Mouse (Mus musculus) embryo, embryonic 11.5 days (tissue): ENCODE results near the gene Kcnj16.

ENCODE experiments used
- DNase-seq: peaks from one replicate; pipeline ENCODE4 v3.0.0-alpha.2; 2012; ENCODE audit warnings: low read depth, low spot score

The Kcnj16 gene

DNA sequence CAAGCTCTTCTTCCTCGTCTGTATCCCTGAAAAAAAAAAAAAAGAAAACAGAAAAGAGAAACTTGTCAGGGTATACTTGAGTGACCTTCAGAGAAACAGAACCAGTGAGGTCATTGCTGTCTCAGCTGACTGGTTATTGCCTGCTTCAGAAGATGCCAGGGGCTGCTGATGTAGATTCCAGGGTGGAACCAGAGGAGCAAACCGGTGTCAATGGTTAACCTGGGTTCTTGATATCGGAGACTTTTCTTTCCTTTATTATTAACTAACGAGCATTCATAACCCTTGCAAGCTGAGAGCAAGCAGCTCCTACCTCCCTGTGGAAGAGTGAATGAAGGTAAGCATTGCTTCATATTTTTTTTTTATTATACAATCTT, at the start of gene Kcnj16:
TSS of gene Kcnj16 (plus strand) at position 272 of the 374 bp plus-strand sequence.
- DNase-seq, result no peak

DNA sequence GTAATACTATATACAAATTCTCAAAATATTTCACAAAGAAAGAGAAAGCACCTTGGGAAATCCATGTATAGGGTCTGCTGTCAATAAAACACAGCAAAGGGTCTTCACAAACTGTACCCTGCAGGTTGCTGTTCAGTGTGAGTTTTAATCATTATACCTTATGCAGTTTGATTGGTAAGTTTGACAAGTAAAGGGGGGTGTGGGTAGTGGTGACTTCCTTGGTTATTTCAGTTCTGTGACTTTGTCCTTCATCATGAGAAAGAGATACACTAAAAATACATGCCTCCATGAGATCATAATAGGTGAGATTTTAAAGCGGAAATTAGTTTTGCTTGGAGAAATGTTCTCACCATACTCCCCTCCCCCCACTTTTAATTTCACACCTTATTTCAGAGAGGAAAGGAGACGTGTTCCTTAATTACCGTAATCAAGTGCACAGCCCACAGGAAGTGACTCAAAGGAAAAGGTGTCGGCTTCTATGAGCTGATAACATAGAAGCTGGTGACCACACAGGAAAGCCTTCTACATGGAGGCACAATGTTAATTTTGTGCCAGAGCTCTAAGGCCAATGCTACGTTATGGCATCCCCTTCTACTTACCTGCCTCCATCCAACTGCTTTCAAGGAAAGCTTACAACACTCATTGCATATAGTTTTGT, 48.9 kb upstream of the Kcnj16 start:
- no peak for DNase-seq

DNA sequence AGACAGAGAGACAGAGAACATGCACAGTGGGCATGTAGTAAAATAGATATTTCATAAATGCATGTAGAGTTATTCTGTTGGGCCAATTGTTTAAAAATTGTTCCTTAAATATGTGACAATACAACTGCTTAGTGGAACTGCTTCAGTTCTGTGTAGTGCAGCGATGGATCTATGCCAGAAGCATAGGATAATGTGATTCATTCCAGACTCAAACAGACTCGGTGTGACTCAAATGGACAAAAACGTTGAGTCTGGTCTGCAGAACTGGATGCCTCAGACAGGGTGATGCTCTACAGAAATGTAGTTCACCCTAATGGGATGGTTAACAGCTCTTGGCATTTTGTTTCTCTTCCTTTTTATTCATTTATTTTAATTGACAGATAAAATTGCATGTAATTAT, 32.1 kb upstream of the Kcnj16 start:
- DNase-seq, result no peak

DNA sequence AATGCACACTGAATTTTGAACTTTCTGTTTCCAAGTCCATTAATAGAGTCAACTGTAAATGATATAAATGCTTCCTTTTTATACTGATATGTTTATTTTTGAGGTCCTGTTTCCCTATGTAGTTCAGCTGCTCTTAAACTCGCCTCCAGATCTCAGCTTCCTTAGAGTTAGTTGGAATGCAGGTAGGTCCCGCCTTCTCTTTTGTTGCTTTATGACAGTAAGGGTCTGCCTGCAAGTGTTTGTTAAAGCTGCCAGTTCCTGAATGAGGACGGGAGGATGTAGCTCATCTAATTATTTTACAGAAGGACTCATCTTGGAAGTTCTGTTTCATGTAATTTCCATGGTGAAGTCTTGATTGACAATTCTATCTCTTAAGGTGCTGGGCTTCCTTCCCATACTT, 25.6 kb upstream of the Kcnj16 start:
- no peak for DNase-seq

DNA sequence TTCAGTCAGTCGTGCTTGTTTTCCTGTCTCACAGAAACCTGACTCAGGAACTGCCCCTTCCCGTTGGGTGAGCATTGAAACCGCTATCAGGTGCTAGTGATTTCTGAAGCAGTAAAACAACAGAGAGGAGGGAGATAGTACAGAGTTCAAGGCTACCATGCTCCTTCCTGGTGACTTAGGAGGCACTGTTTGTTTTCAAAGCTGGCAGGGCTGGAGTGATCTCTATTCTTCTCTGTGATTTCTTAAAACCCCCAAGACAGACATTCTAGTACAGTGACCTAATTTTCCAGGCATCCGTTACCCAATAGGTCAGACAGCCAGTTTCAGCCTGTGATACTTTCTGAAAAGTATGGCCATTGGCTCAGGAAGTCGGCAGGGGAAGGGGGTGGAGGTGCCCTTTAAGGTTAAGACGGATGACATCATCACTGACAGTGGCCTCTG, 25.1 kb upstream of the Kcnj16 start:
- DNase-seq, result no peak

- no peak for DNase-seq
Observed at GRCm38 (mm10) chr11:110956665-110957064, 11.2 kb upstream of the Kcnj16 start.

- DNase-seq, result no peak
Observed at GRCm38 (mm10) chr11:110961592-110962021, 6.2 kb upstream of the Kcnj16 start.

- no peak for DNase-seq
Observed at GRCm38 (mm10) chr11:110967019-110967761, 643 bp upstream of the Kcnj16 start.

DNA sequence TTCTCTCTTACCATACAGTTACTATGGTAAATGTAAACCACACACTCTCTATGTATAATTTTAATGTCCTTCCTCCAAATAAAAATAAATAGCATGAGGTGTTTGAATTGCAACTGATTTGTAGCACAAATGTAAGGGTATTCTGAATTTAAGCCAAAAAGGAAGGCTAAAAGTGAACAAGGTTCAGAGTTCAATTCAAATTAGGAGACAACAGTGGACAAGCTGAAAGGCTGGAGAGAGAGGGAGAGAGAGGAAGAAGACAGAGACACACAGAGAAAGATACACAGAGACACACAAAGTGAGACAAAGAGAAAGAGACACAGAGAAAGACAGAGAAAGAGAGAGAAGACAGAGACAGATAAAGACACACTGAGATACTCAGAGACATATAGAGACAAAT, 1.1 kb downstream of the Kcnj16 start:
- no peak for DNase-seq

GRCm38 (mm10) chr11:110985508-110985907, 17.7 kb downstream of the Kcnj16 start:
- no peak for DNase-seq

- no peak for DNase-seq
Observed at GRCm38 (mm10) chr11:110985949-110986348, 18.1 kb downstream of the Kcnj16 start.

DNA sequence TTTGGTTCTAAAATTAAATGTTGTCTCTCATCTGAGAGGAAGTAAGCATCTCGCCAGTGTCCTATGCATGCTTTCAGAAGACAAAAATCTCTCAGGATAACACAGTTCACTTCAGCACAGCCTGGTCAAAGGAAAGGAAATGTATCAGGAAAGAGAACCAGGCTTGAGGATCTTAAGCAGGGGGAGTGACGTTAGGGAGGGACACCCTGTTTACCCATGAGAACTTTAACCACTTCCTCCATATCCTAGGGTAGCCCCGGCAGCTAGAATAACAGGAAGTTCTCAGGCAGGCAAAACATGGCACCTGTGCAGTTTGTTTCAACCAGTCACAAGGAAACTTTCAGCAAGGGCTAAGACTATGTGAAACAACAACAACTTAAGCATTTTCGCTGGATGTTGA, 25.8 kb downstream of the Kcnj16 start:
- DNase-seq, result no peak

DNA sequence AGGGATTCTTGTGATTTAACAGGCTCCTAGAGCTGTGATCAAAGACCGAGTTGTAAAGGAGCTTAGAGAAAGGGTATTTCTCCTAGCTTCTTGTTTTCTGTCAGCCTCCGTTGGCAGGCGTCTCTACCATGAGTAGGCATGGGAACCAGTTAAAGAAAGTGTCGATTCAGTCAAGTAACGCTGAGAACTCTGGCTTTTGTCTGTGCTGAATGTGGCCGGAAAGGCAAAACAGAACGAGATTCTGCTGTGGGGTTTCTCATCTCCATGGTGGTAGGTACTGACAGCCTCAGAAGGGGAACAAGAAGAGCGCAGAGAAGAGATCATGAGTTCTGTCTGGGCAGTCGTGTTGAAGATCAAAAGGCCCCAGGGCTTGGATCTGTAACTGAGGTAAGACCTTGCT, 29.4 kb downstream of the Kcnj16 start:
- DNase-seq, result no peak

DNA sequence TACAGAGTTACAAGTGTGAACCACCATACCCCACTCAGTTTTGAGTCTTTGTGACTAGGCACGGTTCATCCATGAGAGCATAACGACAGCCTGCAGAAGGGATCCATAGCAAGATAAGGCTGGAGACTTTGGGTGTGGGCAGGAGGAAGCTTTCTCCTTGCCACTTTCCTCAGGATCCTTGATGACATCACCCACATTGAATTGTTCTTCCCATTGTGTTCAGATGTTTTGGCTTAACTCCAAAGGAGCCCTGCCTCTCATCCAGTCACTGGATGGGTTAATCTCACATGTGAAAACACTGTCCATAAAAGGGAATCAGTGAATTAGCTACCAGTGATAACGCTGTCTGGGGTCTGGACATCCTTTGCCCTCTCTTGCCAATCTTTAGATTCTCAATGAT, 37.3 kb downstream of the Kcnj16 start:
- DNase-seq, result no peak

GRCm38 (mm10) chr11:111009471-111009870, 41.6 kb downstream of the Kcnj16 start:
- DNase-seq, result peak; percentile 22

DNA sequence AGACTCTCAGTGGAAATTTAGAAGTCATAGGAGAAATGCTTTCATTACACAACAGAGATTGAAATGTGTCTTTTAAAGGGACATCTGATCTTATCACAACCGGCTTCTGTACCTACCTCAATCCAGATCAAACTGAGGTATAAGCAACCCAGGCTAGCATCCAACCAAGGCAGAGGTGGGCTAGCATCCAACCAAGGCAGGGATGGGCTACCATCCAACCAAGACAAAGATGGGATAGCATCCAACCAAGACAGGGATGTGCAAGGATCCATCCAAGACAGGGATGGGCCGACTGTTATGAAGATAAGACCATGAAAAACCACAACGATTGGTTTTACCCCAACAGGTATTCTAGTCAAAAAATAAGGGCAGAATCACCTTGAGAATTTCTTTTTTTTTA, 48.4 kb downstream of the Kcnj16 start:
- DNase-seq, result no peak

DNA sequence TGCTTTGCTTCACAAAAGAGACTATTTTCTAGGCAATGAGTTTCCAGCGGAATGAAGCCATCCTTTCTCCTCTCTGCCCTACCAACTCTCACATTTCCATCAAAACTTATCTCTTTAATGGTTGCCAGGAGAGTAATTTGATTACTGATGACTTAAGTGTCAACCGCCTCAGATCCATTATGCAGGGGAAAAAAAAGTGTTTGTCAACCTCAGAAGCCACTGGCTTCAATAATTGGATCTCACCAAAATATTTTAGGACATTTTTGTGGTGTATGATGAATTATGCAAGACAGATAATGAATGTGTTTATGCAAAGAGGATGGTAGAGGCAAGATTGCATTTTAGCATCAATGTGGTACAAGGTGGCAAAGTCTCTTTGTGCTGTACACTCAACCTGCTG, 52.4 kb downstream of the Kcnj16 start:
- DNase-seq, result no peak

- no peak for DNase-seq
Observed at GRCm38 (mm10) chr11:111022681-111023281, 54.9 kb downstream of the Kcnj16 start.

DNA sequence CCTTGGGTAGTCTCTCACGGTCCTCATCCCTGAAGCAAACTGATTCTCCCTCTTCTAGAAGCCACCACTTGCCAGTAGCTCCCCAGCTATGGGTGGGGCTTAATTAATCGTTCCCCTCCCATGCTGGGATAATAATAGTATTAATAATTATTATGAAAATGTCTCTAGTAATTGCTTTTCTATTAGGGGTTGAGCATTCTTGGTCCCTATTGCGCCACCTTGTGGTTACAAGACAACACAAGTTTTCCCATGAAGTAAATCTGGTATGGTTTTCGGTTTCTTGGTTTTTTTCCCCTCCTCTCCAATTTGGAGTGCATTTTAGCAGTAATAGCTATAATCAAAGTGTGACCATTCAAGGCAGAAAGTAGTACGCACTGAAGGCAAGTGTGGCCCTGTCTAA, 74.3 kb downstream of the Kcnj16 start:
- peak; percentile 4 for DNase-seq

GRCm38 (mm10) chr11:111043298-111043697, 75.5 kb downstream of the Kcnj16 start:
- DNase-seq, result no peak

GRCm38 (mm10) chr11:111054252-111054651, 86.4 kb downstream of the Kcnj16 start:
- DNase-seq, result no peak

- DNase-seq, result no peak
Observed at GRCm38 (mm10) chr11:111054854-111055822, 87.3 kb downstream of the Kcnj16 start.
